Mouse (Mus musculus): Measurements from ENCODE around the gene Olfr823.

- TF ChIP-seq POLR2A (IDR thresholded peaks at IDR 0.05; ENCODE audit: insufficient read depth, low read depth, low read length) = no peak
- TF ChIP-seq CTCF (IDR thresholded peaks at IDR 0.05) = no peak
- no peak for TF ChIP-seq EP300 (IDR thresholded peaks at IDR 0.05; ENCODE audit: insufficient read depth, low read depth, low read length)
Measured at GRCm38 (mm10) chr10:130134811-130135210, 19.6 kb upstream of the Olfr823 start.
